Mouse (Mus musculus): Measurements from ENCODE around the gene Prkar1b. TPM values are rescaled to one million over a fixed set of nuclear protein-coding genes. Genes with fewer than 3 reads are reported as not detected.

Gene Prkar1b
- polyA plus RNA-seq, 1 experiment from 2014 or later, result 23.4 TPM

DNA sequence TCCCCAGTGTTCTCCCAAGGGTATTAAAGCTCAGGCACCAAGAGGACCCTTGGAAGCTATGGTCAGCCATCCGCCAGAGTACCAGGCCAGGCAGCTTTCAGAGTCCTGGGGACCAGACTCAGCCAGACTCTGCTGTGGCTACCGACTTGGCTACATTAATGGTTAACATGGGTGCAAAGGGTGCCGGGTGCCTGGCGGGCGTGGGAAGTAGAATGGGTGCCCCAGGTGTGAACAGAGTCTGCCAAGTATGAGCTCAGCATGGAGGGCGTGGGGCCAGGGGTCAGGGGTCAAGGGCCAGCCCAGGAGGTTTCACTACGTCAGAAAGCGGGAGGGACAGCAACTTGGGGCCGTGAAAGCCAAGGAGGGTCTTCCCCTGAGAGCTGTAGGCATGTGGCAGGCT lies 169.2 kb downstream of the Prkar1b start:
- H3K4me1 ChIP-seq, result peaks cover 21% of the 10 kb centered on the region; the same call in 1 of the 2 replicates
- no peak overlapping the region for H3K4me3 ChIP-seq (replicated peaks)
- H3K9me3 ChIP-seq, result no peaks in the 10 kb centered on the region
- ATAC-seq (ENCODE audit: insufficient read depth, low FRiP score, low read depth), result 0 out of 2 replicates have a peak, but pooled peaks have one; percentile 40
- H3K27ac ChIP-seq, result no peak overlapping the region
- H3K9ac ChIP-seq, result no peak overlapping the region
- H3K4me2 ChIP-seq, result no peak overlapping the region
- peaks cover 26% of the 10 kb centered on the region for H3K36me3 ChIP-seq
- no peaks in the 10 kb centered on the region for H3K27me3 ChIP-seq (replicated peaks)
- 80% methylated on average over 9 of the region's 9 CpGs for WGBS

- no peak overlapping the region for H3K4me2 ChIP-seq
- no peak overlapping the region for H3K27ac ChIP-seq
- H3K27me3 ChIP-seq (replicated peaks), result no peaks in the 10 kb centered on the region
- no peaks in the 10 kb centered on the region for H3K9me3 ChIP-seq
- H3K4me3 ChIP-seq (replicated peaks), result no peak overlapping the region
- WGBS, result 60% methylated on average over 8 of the region's 8 CpGs
- peaks cover 20% of the 10 kb centered on the region for H3K36me3 ChIP-seq
- peak; percentile 31; the same call in 1 of the 2 replicates for ATAC-seq (ENCODE audit: insufficient read depth, low FRiP score, low read depth)
- no peak overlapping the region for H3K9ac ChIP-seq
- H3K4me1 ChIP-seq, result peaks cover 21% of the 10 kb centered on the region; the same call in 1 of the 2 replicates
These were observed 170.0 kb downstream of the Prkar1b start for GRCm38 (mm10) chr5:138979840-138980239.

DNA sequence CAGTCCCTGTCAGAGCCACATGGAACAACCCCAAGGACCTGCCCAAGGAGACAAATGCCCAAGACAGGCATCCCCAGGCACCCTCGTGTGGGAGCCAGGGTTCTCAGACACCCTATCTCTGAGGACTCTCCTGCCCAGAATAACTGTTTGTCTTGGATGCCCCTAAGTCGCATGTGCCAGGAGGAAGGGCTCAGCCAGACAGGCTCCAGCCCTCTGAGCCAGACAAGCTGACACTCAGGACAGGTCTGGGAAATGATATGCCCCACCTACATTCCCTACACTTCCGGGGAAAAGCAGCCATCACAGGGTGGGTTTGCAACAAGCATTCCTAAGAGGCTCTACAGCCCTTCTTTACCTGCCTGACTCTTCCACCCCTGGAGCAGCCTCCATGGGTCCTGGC lies 172.0 kb downstream of the Prkar1b start:
- 36% methylated on average over 3 of the region's 3 CpGs for WGBS
- Histone ChIP-seq H3K9ac (no peak overlapping the region), H3K4me2 (no peak overlapping the region), H3K4me1 (peaks cover 19% of the 10 kb centered on the region; the same call in 1 of the 2 replicates), H3K27me3 (replicated peaks) (no peaks in the 10 kb centered on the region), H3K27ac (no peak overlapping the region), H3K36me3 (peaks cover 5% of the 10 kb centered on the region; the same call in 1 of the 2 replicates), H3K9me3 (no peaks in the 10 kb centered on the region), H3K4me3 (replicated peaks) (no peak overlapping the region)
- no peak for ATAC-seq (ENCODE audit: insufficient read depth, low FRiP score, low read depth)

DNA sequence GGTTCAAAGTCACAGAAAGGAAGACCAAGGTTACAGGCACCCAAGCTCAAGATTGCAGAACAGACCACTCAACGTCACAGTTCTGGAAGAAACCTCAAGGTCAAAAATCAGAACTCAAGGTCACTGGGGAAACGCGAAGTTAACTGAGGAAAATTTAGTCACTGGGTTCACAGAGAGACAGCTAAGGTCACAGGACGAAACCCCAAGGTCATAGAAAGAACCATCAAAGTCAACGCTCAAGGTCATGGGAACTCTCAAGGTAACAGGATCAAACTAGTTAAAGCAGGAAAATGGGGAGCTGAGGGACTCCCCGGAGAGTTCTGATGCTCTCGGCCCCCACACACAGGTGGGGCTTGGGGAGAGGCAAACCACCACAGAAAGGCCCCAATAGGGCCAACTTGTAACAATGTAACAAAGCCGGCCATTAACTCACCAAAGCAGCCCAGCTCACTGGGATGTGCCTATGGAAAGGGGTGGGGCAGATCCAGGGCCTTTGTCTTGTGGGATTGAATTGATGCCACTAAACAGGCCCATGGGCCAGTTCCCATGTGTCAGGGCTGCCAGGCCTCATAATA lies 174.8 kb downstream of the Prkar1b start:
- Histone ChIP-seq H3K27ac (no peak overlapping the region), H3K4me2 (no peak overlapping the region), H3K4me1 (peaks cover 18% of the 10 kb centered on the region), H3K9me3 (no peaks in the 10 kb centered on the region), H3K27me3 (replicated peaks) (no peaks in the 10 kb centered on the region), H3K4me3 (replicated peaks) (no peak overlapping the region), H3K36me3 (peaks cover 5% of the 10 kb centered on the region; the same call in 1 of the 2 replicates), H3K9ac (no peak overlapping the region)
- 94% methylated on average over 8 of the region's 8 CpGs for WGBS
- no peak for ATAC-seq (ENCODE audit: insufficient read depth, low FRiP score, low read depth)

- ATAC-seq (ENCODE audit: insufficient read depth, low FRiP score, low read depth), result no peak
- H3K4me3 ChIP-seq (replicated peaks), result no peak overlapping the region
- no peak overlapping the region for H3K4me2 ChIP-seq
- peaks cover under 1% of the 10 kb centered on the region; the same call in 1 of the 2 replicates for H3K36me3 ChIP-seq
- 78% methylated on average over 6 of the region's 6 CpGs for WGBS
- H3K9me3 ChIP-seq, result no peaks in the 10 kb centered on the region
- H3K9ac ChIP-seq, result no peak overlapping the region
- no peaks in the 10 kb centered on the region for H3K27me3 ChIP-seq (replicated peaks)
- peaks cover 17% of the 10 kb centered on the region for H3K4me1 ChIP-seq
- H3K27ac ChIP-seq, result no peak overlapping the region
These were observed 176.3 kb downstream of the Prkar1b start for GRCm38 (mm10) chr5:138973480-138973879.

GRCm38 (mm10) chr5:138971405-138971804 lies 178.4 kb downstream of the Prkar1b start:
- no peaks in the 10 kb centered on the region for H3K9me3 ChIP-seq
- no peak overlapping the region for H3K4me3 ChIP-seq (replicated peaks)
- H3K4me2 ChIP-seq, result no peak overlapping the region
- no peaks in the 10 kb centered on the region for H3K27me3 ChIP-seq (replicated peaks)
- peaks cover 17% of the 10 kb centered on the region for H3K4me1 ChIP-seq
- no peak for ATAC-seq (ENCODE audit: insufficient read depth, low FRiP score, low read depth)
- H3K9ac ChIP-seq, result no peak overlapping the region
- no peak overlapping the region for H3K27ac ChIP-seq
- WGBS, result 72% methylated on average over 9 of the region's 9 CpGs
- no peaks in the 10 kb centered on the region; the same call in 1 of the 2 replicates for H3K36me3 ChIP-seq

DNA sequence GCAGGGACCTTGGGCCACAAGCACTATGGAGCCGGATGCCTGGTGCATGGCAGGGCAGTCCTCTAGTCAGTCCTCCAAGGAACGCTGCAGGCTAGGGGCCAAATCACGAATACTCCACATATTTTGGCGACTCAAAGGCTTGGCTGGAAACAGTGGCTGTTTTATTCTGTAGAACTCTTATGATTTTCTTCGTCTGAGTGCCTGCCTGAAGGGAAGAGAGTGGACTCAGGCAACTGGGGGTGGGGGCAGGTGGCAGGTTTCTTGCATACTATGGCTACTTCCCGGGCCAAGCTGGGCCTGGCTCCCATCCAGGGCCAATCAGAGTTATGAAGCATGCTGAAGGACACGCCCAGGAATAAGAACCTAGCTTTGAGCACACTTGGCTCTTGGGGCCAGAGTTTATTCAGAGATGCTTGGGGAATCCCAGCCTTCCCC lies 179.7 kb downstream of the Prkar1b start:
- Histone ChIP-seq H3K4me2 (no peak overlapping the region), H3K9ac (no peak overlapping the region), H3K36me3 (no peaks in the 10 kb centered on the region), H3K27ac (peak overlapping the region; percentile 44), H3K9me3 (no peaks in the 10 kb centered on the region), H3K4me1 (peaks cover 28% of the 10 kb centered on the region), H3K27me3 (replicated peaks) (no peaks in the 10 kb centered on the region), H3K4me3 (replicated peaks) (no peak overlapping the region)
- no peak; the same call in 1 of the 2 replicates for ATAC-seq (ENCODE audit: insufficient read depth, low FRiP score, low read depth)
- WGBS, result 31% methylated on average over 7 of the region's 7 CpGs

Other genes with a start within 250 kb of the Prkar1b start
- gene Pdgfa, start 152.6 kb downstream of the Prkar1b start, polyA plus RNA-seq (2015; fragmentation: Nextera tagmentation; extraction: Ambion mirVana), result 48.7 and 58.7 TPM in 2 replicates
- 5.9 and 7.5 TPM in 2 replicates for gene Dnaaf5, start 222 bp upstream of the Prkar1b start, polyA plus RNA-seq (2015; fragmentation: Nextera tagmentation; extraction: Ambion mirVana)
- gene Sun1, start 50.6 kb upstream of the Prkar1b start, polyA plus RNA-seq (2015; fragmentation: Nextera tagmentation; extraction: Ambion mirVana), result 48.6 and 53.1 TPM in 2 replicates
- 142 and 144 TPM in 2 replicates for gene Get4, start 102.3 kb upstream of the Prkar1b start, polyA plus RNA-seq (2015; fragmentation: Nextera tagmentation; extraction: Ambion mirVana)
- 12.3 and 13.0 TPM in 2 replicates for gene Adap1, start 175.6 kb upstream of the Prkar1b start, polyA plus RNA-seq (2015; fragmentation: Nextera tagmentation; extraction: Ambion mirVana)
- gene Cox19, start 201.4 kb upstream of the Prkar1b start, polyA plus RNA-seq (2015; fragmentation: Nextera tagmentation; extraction: Ambion mirVana), result 109 and 115 TPM in 2 replicates
- 8.5 and 11.6 TPM in 2 replicates for gene Cyp2w1, start 202.6 kb upstream of the Prkar1b start, polyA plus RNA-seq (2015; fragmentation: Nextera tagmentation; extraction: Ambion mirVana)
- gene Gpr146, start 227.7 kb upstream of the Prkar1b start, polyA plus RNA-seq (2015; fragmentation: Nextera tagmentation; extraction: Ambion mirVana), result 2.7 and 3.3 TPM in 2 replicates